Mouse (Mus musculus): Measurements from ENCODE around the gene Prok2.

Prok2 gene

GRCm38 (mm10) chr6:99725971-99726561 is at the start of gene Prok2:
TSS of gene Prok2 (minus strand) at chr6:99726392.
- DNase-seq (ENCODE audit: low spot score): no peak

GRCm38 (mm10) chr6:99774680-99775079 is 48.5 kb upstream of the Prok2 start:
- DNase-seq (ENCODE audit: low spot score): no peak

- no peak for DNase-seq (ENCODE audit: low spot score)
Measured at GRCm38 (mm10) chr6:99768495-99768894, 42.3 kb upstream of the Prok2 start.

- DNase-seq (ENCODE audit: low spot score): no peak
Measured at GRCm38 (mm10) chr6:99764916-99765315, 38.7 kb upstream of the Prok2 start.

- DNase-seq (ENCODE audit: low spot score): no peak
Measured at GRCm38 (mm10) chr6:99762069-99762985, 36.1 kb upstream of the Prok2 start.

- no peak for DNase-seq (ENCODE audit: low spot score)
Measured at GRCm38 (mm10) chr6:99756105-99756504, 29.9 kb upstream of the Prok2 start.

- DNase-seq (ENCODE audit: low spot score): no peak
Measured at GRCm38 (mm10) chr6:99751308-99751707, 25.1 kb upstream of the Prok2 start.

- DNase-seq (ENCODE audit: low spot score): no peak
Measured at GRCm38 (mm10) chr6:99746275-99746674, 20.1 kb upstream of the Prok2 start.

GRCm38 (mm10) chr6:99742866-99743265 is 16.7 kb upstream of the Prok2 start:
- no peak for DNase-seq (ENCODE audit: low spot score)

GRCm38 (mm10) chr6:99734666-99735065 is 8.5 kb upstream of the Prok2 start:
- no peak for DNase-seq (ENCODE audit: low spot score)

- DNase-seq (ENCODE audit: low spot score): no peak
Measured at GRCm38 (mm10) chr6:99732673-99733072, 6.5 kb upstream of the Prok2 start.

- DNase-seq (ENCODE audit: low spot score): no peak
Measured at GRCm38 (mm10) chr6:99731926-99732325, 5.7 kb upstream of the Prok2 start.

GRCm38 (mm10) chr6:99729853-99730252 is 3.7 kb upstream of the Prok2 start:
- DNase-seq (ENCODE audit: low spot score): no peak

GRCm38 (mm10) chr6:99726576-99727303 is 548 bp upstream of the Prok2 start:
- no peak for DNase-seq (ENCODE audit: low spot score)

- DNase-seq (ENCODE audit: low spot score): no peak
Measured at GRCm38 (mm10) chr6:99722390-99722789, 3.8 kb downstream of the Prok2 start.

GRCm38 (mm10) chr6:99721032-99721431 is 5.2 kb downstream of the Prok2 start:
- no peak for DNase-seq (ENCODE audit: low spot score)

GRCm38 (mm10) chr6:99715913-99716312 is 10.3 kb downstream of the Prok2 start:
- no peak for DNase-seq (ENCODE audit: low spot score)

- DNase-seq (ENCODE audit: low spot score): no peak
Measured at GRCm38 (mm10) chr6:99715191-99715590, 11.0 kb downstream of the Prok2 start.

GRCm38 (mm10) chr6:99713256-99713655 is 12.9 kb downstream of the Prok2 start:
- no peak for DNase-seq (ENCODE audit: low spot score)

- DNase-seq (ENCODE audit: low spot score): no peak
Measured at GRCm38 (mm10) chr6:99711576-99712101, 14.6 kb downstream of the Prok2 start.

- DNase-seq (ENCODE audit: low spot score): no peak
Measured at GRCm38 (mm10) chr6:99700484-99700883, 25.7 kb downstream of the Prok2 start.
